Mouse (Mus musculus) olfactory bulb, adult 2 months (tissue): ENCODE measurements around the gene Bco2.

Experiments used
- CTCF ChIP-seq: fragments of 200-500 bp; IDR thresholded peaks from 2 replicates; pipeline ENCODE4 v1.5.1; 2012; ENCODE audit warnings: low read depth, mild to moderate bottlenecking, low read length, moderate library complexity; ENCODE audit not compliant: insufficient read depth
- POLR2A ChIP-seq: fragments of 200-500 bp; IDR thresholded peaks from 2 replicates; pipeline ENCODE4 v1.6.1; 2012; ENCODE audit warnings: mild to moderate bottlenecking, low read depth, low read length, moderate library complexity; ENCODE audit not compliant: insufficient read depth

GRCm38 (mm10) chr9:50593544-50593943, 38.6 kb upstream of the Bco2 start:
- TF ChIP-seq CTCF (no peak), POLR2A (no peak)
